Mouse (Mus musculus) heart, adult 2 months (tissue): ENCODE data around the gene Furin. TPM values are rescaled to one million over a fixed set of nuclear protein-coding genes. Genes with fewer than 3 reads are reported as not detected.
A peak's percentile ranks its signal among the peaks of the same experiment; 100 is the strongest.
"Not testable (repeated sequence)": the region's sequence is repeated elsewhere in the genome, so short reads cannot be mapped to it uniquely, and the experiment has no call there.

Experiments
- DNase-seq, 2 experiments: peaks; one replicate each; pipeline ENCODE4 v3.0.0; 2021
- H3K27ac ChIP-seq: fragments of 200-600 bp; 2 replicates; pipeline ENCODE4 v1.8.1; 2022
- H3K27me3 ChIP-seq: fragments of 200-500 bp; 2 replicates; pipeline ENCODE4 v1.6.1; 2012; ENCODE audit warnings: mild to moderate bottlenecking, low read length, inconsistent platforms, mixed read lengths; ENCODE audit not compliant: control insufficient read depth, insufficient read depth
- H3K36me3 ChIP-seq: fragments of 200-500 bp; 2 replicates; pipeline ENCODE4 v1.6.1; 2012; ENCODE audit warnings: low read length, inconsistent platforms; ENCODE audit not compliant: control insufficient read depth, insufficient read depth
- H3K4me1 ChIP-seq: fragments of 200-500 bp; 2 replicates; pipeline ENCODE4 v1.6.1; 2011; ENCODE audit warnings: low read length; ENCODE audit not compliant: control insufficient read depth, insufficient read depth
- H3K4me3 ChIP-seq: fragments of 200-600 bp; 2 replicates; pipeline ENCODE4 v1.8.1; 2022
- H3K79me2 ChIP-seq: fragments of 200-500 bp; replicated peaks from 2 replicates; pipeline ENCODE4 v1.6.1; 2012; ENCODE audit warnings: mild to moderate bottlenecking, inconsistent platforms, low read length, moderate library complexity, mixed read lengths; ENCODE audit not compliant: control insufficient read depth, insufficient read depth
- H3K9ac ChIP-seq: fragments of 200-500 bp; 2 replicates; pipeline ENCODE4 v1.6.1; 2012; ENCODE audit warnings: low read depth, mild to moderate bottlenecking, control low read depth, inconsistent platforms, low read length, mixed read lengths
- CTCF ChIP-seq: fragments of 200-600 bp; IDR thresholded peaks from 2 replicates; pipeline ENCODE4 v1.8.1; 2022; ENCODE audit warnings: antibody characterized with exemption, mild to moderate bottlenecking, moderate library complexity
- EP300 ChIP-seq: fragments of 200-500 bp; IDR thresholded peaks from 2 replicates; pipeline ENCODE4 v1.6.1; 2011; ENCODE audit warnings: low read depth, low read length, control low read depth; ENCODE audit not compliant: insufficient read depth
- POLR2A ChIP-seq: fragments of 200-500 bp; IDR thresholded peaks from 2 replicates; pipeline ENCODE4 v1.6.1; 2011; ENCODE audit warnings: mild to moderate bottlenecking, low read depth, low read length, control low read depth; ENCODE audit not compliant: insufficient read depth
- WGBS: fragments of 180-500 bp; shearing (Covaris S2); methylation state at CpG from one replicate; pipeline ENCODE4 v1.1.7; 2018; 5-methylcytosine and 5-hydroxymethylcytosine counted together
- intact Hi-C: fragments of 180-260 bp; cut with DNase I; formaldehyde crosslinking; loops from one replicate; pipeline ENCODE4 v1.15.1; 2025
- polyA plus RNA-seq: library from polyadenylated mRNA; depleted of rRNA; stranded (reverse); fragments of >200 nt; gene quantifications from 2 replicates; pipeline ENCODE4 v1.2.3, GENCODE M21; 2012
- total RNA-seq, 2 experiments: library from RNA; stranded (reverse); gene quantifications; 2 replicates each; pipeline ENCODE4 v1.2.3; 2021

Gene Furin
- total and polyA plus RNA-seq, 3 experiments: 64.9 to 129 (median 108) TPM

GRCm38 (mm10) chr7:80397986-80398385, 7.2 kb downstream of the Furin start:
- TF ChIP-seq CTCF: no peak
- no peak for TF ChIP-seq EP300
- no peak for TF ChIP-seq POLR2A
- Histone ChIP-seq H3K79me2 (peaks cover 6% of the 10 kb centered on the region), H3K4me1 (peaks cover 16% of the 10 kb centered on the region), H3K9ac (no peak overlapping the region), H3K4me3 (no peak overlapping the region), H3K27me3 (no peaks in the 10 kb centered on the region), H3K36me3 (no peaks in the 10 kb centered on the region; the same call in 1 of the 2 replicates), H3K27ac (no peak overlapping the region)
- whole genome bisulfite sequencing: 91% methylated on average over 9 of the region's 9 CpGs
- DNase-seq: no peak
- intact Hi-C loops: loop anchor here (5.0 kb wide), 1 partner anchor 134 kb away; no protein-coding TSS in a partner anchor

DNA sequence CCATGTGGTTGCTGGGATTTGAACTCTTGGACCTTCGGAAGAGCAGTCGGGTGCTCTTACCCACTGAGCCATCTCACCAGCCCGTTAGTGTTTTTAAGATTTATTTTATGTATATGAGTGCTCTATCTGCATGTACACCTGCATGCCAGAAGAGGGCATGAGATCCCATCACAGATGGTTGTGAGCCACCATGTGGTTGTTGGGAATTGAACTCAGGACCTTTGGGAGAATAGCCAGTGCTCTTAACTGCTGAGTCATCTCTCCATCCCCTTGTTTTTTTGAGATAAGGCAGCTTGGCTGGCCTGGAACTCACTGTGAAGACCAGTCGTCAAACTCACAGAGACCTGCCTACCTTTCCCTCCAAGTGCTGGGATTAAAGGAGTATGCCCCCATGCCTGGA, 8.8 kb downstream of the Furin start:
- intact Hi-C loops: loop anchor here (5.0 kb wide), 1 partner anchor 136 kb away; no protein-coding TSS in a partner anchor
- H3K4me1 ChIP-seq: peaks cover 16% of the 10 kb centered on the region
- not testable (repeated sequence) for DNase-seq, H3K79me2 ChIP-seq, H3K27ac ChIP-seq, H3K36me3 ChIP-seq, H3K9ac ChIP-seq, H3K27me3 ChIP-seq, H3K4me3 ChIP-seq
- WGBS: 73% methylated on average over 4 of the region's 4 CpGs
- peak; percentile 59 for TF ChIP-seq CTCF

DNA sequence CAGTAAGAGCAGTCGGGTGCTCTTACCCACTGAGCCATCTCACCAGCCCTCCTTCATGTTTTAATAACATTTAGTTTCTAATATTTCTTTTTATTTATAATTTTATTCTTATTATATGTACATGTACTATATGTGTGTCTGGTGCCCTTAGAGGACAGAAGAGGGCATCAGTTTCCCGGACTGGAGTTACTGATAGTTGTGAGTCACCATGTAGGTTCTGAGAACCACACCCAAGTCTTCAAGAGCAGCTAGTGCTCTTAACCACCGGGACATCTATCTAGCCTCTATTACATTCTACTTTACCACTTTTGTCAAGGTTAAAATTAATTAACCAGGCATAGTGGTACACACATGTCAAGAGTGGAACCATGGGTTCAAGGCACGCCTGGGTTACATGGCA, 10.6 kb downstream of the Furin start:
- intact Hi-C loops: no loop called here
- no peak for DNase-seq
- Histone ChIP-seq H3K4me3 (no peak overlapping the region), H3K27me3 (no peaks in the 10 kb centered on the region), H3K79me2 (peaks cover 4% of the 10 kb centered on the region), H3K36me3 (no peaks in the 10 kb centered on the region), H3K27ac (no peak overlapping the region), H3K4me1 (peaks cover 4% of the 10 kb centered on the region; the same call in 1 of the 2 replicates), H3K9ac (no peak overlapping the region)
- TF ChIP-seq POLR2A (no peak), CTCF (no peak), EP300 (no peak)
- 77% methylated on average over 4 of the region's 4 CpGs for WGBS

DNA sequence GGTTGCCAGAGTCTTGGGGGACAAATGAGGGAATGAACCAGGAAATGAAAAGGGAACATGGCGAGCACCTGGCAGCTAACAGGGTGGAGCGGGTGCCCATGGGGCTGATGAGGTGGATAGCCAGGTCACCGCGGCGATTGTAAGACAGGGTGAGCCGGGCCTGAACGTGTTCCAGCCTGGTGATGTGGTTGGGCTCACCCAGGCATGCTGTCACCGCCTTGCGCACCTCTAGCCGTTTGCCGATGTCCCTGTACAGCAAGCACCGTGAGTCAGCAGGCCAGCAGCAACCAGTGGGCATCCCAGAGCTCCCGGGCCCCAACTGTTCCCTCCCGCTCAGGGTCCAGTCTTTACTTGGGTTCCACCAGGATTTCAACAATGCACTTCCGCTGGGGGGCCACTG, 13.1 kb downstream of the Furin start:
- Histone ChIP-seq H3K9ac (no peak overlapping the region), H3K27ac (no peak overlapping the region), H3K4me1 (no peaks in the 10 kb centered on the region; the same call in 1 of the 2 replicates), H3K4me3 (no peak overlapping the region), H3K79me2 (no peaks in the 10 kb centered on the region), H3K27me3 (no peaks in the 10 kb centered on the region), H3K36me3 (no peaks in the 10 kb centered on the region)
- TF ChIP-seq EP300 (no peak), POLR2A (no peak), CTCF (no peak)
- no peak for DNase-seq
- intact Hi-C loops: no loop called here
- WGBS: 89% methylated on average over 15 of the region's 15 CpGs

DNA sequence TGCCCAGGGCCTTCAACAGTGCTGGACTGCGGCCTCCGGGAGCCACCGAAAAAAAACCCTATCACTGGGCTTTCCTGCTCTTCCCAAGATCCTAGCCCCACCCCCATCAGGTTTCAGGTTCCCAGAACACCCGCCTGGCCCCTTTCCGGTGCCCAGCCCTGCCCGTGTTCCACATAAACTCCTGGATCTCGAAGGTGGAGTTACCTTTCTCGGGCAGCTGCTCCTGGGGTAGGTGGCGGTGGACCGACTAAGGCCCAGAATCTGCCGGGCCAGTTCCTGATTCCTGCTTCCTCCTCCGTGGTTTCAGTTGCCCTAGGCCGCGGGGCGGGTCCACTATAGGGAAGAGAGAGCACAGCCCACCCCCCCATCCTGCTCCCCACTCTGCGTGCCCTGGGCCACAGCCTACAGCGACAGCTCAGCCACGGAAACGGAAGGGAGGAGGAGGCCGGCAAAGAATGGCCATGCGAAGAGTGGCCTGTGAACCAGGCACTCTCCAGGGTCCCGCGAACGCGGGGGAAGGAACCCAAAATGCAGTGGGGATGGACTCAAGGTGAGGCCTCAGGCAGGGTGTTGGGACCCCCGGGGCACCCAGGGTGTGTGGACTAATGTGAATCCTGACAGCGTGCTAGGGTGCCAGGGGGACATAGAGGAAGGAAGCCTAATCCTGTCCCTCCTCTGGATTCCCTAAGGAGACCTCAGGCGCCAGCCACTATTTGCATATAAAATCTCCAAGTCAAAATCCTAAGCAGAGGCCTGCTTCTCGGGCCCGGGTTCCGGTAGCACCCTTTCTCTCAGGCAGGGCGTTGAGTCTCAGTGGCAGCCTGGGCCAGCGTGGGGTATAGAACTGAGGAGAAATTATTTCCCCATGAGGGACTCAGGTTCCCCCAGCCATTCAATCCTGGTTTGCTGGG, 17.3 kb downstream of the Furin start, which contains the start of gene Fes:
Gene Fes, minus strand, starts transcription at position 314 of the 911 bp plus-strand sequence.
- peak; percentile 82 to 88 for DNase-seq
- H3K4me1 ChIP-seq: peaks cover 2% of the 10 kb centered on the region
- intact Hi-C loops: loop anchor here (1.0 to 5.0 kb wide), 3 partner anchors 15 to 301 kb away; partner anchors contain the start of genes Blm and Crtc3
- peak within 1 kb of the TSS; percentile 75 for H3K9ac ChIP-seq
- no peaks in the 10 kb centered on the region for H3K79me2 ChIP-seq
- TF ChIP-seq POLR2A (peak; percentile 76), EP300 (no peak), CTCF (no peak)
- no peaks in the 10 kb centered on the region for H3K36me3 ChIP-seq
- WGBS: 16% methylated on average over 33 of the region's 33 CpGs
- H3K27me3 ChIP-seq: no peaks in the 10 kb centered on the region
- peak within 1 kb of the TSS; percentile 67 for H3K4me3 ChIP-seq
- H3K27ac ChIP-seq: peak within 1 kb of the TSS; percentile 92

GRCm38 (mm10) chr7:80387033-80387632, 18.1 kb downstream of the Furin start:
- Histone ChIP-seq H3K4me3 (peak overlapping the region; percentile 67), H3K27ac (peak overlapping the region; percentile 92), H3K27me3 (no peaks in the 10 kb centered on the region), H3K79me2 (no peaks in the 10 kb centered on the region), H3K36me3 (no peaks in the 10 kb centered on the region), H3K9ac (peak overlapping the region; percentile 75), H3K4me1 (peaks cover 2% of the 10 kb centered on the region)
- peak; percentile 55 to 67 for DNase-seq
- intact Hi-C loops: loop anchor here (2.0 to 5.0 kb wide), 2 partner anchors 150 to 302 kb away; partner anchors contain the start of genes Blm and Crtc3
- WGBS: 26% methylated on average over 17 of the region's 17 CpGs
- no peak; the same call in 1 of the 2 replicates for TF ChIP-seq POLR2A
- TF ChIP-seq CTCF: no peak
- no peak for TF ChIP-seq EP300
